Mouse (Mus musculus): Measurements from ENCODE around the gene Naa35. TPM values are rescaled to one million over a fixed set of nuclear protein-coding genes. Genes with fewer than 3 reads are reported as not detected.
"Not testable (repeated sequence)": the region's sequence is repeated elsewhere in the genome, so short reads cannot be mapped to it uniquely, and the experiment has no call there.

The Naa35 gene
- polyA plus RNA-seq, 1 experiment from 2014 or later: 128 TPM

DNA sequence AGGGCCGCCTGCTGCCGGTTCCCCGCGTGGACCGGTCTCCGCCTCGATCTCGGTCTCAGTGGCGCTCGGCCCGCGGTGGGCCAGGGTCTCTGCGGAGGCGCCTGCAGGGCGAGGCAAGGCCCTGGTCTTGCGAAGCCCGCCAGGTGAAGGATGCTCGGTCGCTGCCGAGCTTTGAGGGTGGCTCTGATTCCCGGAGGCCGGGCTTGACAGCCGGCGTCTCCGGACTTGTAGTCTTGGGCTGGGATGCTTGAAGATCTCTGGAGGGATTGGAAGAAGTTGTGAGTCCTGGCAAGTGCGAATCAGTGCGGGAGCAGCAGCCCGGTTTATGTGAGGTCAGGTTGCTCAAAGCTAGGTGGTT, 568 bp downstream of the Naa35 start:
- H3K36me3 ChIP-seq: peaks cover 33% of the 10 kb centered on the region
- WGBS: under 1% methylated on average over 28 of the region's 28 CpGs
- no peak; the same call in 1 of the 2 replicates for ATAC-seq (ENCODE audit: low FRiP score, low read depth)
- H3K27me3 ChIP-seq (replicated peaks): no peaks in the 10 kb centered on the region
- peak overlapping the region; percentile 92 for H3K9ac ChIP-seq
- peak overlapping the region; percentile 90 for H3K4me3 ChIP-seq
- H3K4me2 ChIP-seq (replicated peaks): peak overlapping the region; percentile 93
- no peaks in the 10 kb centered on the region for H3K9me3 ChIP-seq
- peaks cover 30% of the 10 kb centered on the region for H3K4me1 ChIP-seq
- peak overlapping the region; percentile 26; the same call in 1 of the 2 replicates for H3K27ac ChIP-seq

DNA sequence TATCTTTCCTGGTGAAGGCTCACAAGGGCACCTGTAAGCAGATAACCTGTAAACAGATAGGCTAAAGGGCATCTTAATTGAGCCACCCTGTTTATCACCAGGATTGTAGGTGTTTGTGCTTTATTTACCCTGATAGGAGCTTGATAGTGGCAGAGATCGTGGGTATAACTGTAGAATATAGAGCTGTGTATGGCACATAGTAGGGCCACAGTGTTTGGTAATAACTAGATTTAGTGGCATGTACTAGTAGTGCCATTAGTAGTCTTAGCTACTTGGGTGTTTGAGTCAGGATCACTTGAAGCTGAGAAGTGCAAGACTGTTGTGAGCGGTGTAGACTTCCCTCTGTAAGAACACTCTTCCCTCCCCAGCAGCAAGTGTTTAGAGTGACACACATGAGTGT, 2.1 kb downstream of the Naa35 start:
- Histone ChIP-seq H3K9ac (no peak overlapping the region), H3K27me3 (replicated peaks) (no peaks in the 10 kb centered on the region), H3K4me3 (no peak overlapping the region), H3K27ac (no peak overlapping the region), H3K4me1 (peaks cover 30% of the 10 kb centered on the region), H3K36me3 (peaks cover 47% of the 10 kb centered on the region), H3K4me2 (replicated peaks) (peak overlapping the region; percentile 93), H3K9me3 (no peaks in the 10 kb centered on the region)
- WGBS: 97% methylated on average over 2 of the region's 2 CpGs
- ATAC-seq (ENCODE audit: low FRiP score, low read depth): no peak

DNA sequence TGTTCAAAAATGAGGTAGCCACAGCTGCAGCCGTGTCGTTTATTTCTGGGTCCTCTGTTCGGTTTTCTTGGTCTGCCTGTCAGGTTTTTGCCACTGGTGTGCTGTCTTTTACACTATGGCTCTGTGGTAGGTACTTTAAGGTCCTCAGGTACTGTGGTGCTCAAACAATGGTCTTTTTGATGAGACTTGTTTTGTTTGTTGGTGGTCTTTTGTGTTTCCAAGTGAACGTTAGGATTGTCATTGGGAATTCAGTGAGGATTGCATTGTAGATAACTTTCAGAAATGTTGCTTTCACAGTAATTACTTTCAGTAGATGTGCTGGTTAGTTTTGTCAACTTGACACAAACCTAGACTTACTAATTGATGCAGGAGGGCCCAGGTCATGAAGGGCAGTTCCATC, 4.6 kb downstream of the Naa35 start:
- no peak overlapping the region for H3K4me3 ChIP-seq
- peaks cover 25% of the 10 kb centered on the region for H3K4me1 ChIP-seq
- H3K9ac ChIP-seq: no peak overlapping the region
- H3K27me3 ChIP-seq (replicated peaks): no peaks in the 10 kb centered on the region
- WGBS: 87% methylated on average over 4 of the region's 4 CpGs
- no peak for ATAC-seq (ENCODE audit: low FRiP score, low read depth)
- H3K9me3 ChIP-seq: no peaks in the 10 kb centered on the region
- H3K27ac ChIP-seq: no peak overlapping the region
- H3K4me2 ChIP-seq (replicated peaks): no peak overlapping the region
- H3K36me3 ChIP-seq: peaks cover 69% of the 10 kb centered on the region

DNA sequence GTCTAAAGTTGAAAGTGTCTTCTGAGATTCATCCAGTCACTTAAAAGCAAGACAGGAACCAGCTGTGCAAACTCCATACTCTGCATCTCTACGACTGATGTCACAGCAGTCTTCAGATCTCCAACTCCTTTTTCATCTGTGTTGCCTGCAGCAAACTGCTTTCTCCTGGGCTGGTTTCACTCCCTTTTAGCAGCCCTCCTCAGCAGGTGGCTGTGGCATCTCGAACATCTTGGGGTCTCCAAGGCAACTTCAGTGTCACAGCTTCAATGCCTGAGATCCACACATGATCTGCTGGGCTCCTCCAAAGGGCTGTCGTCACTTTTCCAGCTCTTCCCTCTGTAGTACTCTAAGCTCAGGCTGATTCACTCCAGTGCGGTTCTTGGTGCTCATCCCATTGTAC, 5.6 kb downstream of the Naa35 start:
- Histone ChIP-seq H3K4me2 (replicated peaks) (no peak overlapping the region), H3K36me3 (peaks cover 73% of the 10 kb centered on the region), H3K27ac (no peak overlapping the region), H3K9ac (no peak overlapping the region), H3K4me1 (peaks cover 24% of the 10 kb centered on the region), H3K9me3 (no peaks in the 10 kb centered on the region), H3K4me3 (no peak overlapping the region), H3K27me3 (replicated peaks) (no peaks in the 10 kb centered on the region)
- ATAC-seq (ENCODE audit: low FRiP score, low read depth): no peak
- 89% methylated on average over 4 of the region's 4 CpGs for WGBS

DNA sequence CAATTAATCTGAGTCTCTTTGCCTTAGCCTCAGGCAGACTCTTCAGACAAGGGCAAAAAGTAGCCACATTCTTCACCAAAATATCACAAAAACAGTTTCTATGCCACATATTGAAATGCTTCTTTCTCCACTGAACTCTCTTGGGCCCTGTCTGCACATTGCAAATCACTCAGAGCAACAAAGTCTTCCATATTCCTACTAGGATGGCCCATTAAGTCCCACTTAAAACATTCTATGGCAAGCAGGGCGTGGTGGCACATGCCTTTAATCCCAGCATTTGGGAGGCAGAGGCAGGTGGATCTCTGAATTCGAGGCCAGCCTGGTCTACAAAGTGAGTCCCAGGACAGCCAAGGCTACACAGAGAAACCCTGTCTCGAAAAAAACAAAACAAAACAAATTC, 7.0 kb downstream of the Naa35 start:
- H3K4me1 ChIP-seq: peaks cover 11% of the 10 kb centered on the region
- H3K36me3 ChIP-seq: peaks cover 82% of the 10 kb centered on the region
- H3K4me2 ChIP-seq (replicated peaks); H3K9ac ChIP-seq; H3K9me3 ChIP-seq; H3K27me3 ChIP-seq (replicated peaks); H3K4me3 ChIP-seq; H3K27ac ChIP-seq; ATAC-seq (ENCODE audit: low FRiP score, low read depth): not testable (repeated sequence)
- 97% methylated on average over 3 of the region's 3 CpGs for WGBS

DNA sequence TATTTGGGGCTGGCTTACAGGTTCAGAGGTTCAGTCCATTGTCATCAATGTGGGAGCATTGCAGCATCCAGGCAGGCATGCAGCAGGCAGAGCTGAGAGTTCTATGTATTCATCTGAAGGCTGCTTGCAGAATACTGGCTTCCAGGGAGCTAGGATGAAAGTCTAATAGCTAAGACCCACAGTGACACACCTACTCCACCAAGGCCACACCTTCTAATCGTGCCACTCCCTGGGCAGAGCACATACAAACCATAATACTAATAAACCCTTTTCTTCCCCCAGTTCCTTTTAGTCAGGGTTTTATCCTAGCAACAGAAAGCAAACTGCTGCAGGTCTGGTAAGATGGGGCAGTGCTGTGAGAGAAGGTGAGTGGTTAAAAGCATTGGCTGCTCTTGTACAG, 7.6 kb downstream of the Naa35 start:
- no peak overlapping the region for H3K4me2 ChIP-seq (replicated peaks)
- H3K36me3 ChIP-seq: peaks cover 77% of the 10 kb centered on the region

DNA sequence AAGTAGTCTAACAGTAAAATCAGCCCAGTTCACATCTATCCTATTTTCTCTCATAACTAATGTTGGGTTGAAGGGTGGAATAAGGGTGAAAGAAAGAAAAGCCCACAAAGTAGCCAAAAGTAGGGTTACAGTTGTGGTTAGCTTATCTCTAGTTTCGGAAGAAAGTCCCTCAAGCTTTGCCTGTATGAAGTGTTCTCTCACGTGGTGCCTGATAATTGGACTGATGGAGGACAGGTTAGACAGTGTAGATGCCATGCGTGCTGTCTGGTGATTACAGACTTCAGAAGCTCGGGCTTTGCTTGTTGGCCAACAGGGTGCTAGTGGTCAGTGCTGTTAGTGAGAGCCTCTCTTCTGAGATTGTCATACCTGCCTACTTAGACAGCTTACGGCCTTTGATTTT, 18.0 kb downstream of the Naa35 start:
- no peak overlapping the region for H3K4me2 ChIP-seq (replicated peaks)
- no peak for ATAC-seq (ENCODE audit: low FRiP score, low read depth)
- H3K9ac ChIP-seq: no peak overlapping the region
- H3K36me3 ChIP-seq: peaks cover 74% of the 10 kb centered on the region
- no peak overlapping the region for H3K27ac ChIP-seq
- no peaks in the 10 kb centered on the region for H3K4me1 ChIP-seq
- no peak overlapping the region for H3K4me3 ChIP-seq
- WGBS: 93% methylated on average over 5 of the region's 5 CpGs
- H3K27me3 ChIP-seq (replicated peaks): no peaks in the 10 kb centered on the region
- H3K9me3 ChIP-seq: no peaks in the 10 kb centered on the region

More for the DNA sequence above, 7.6 kb downstream of the Naa35 start:
- Histone ChIP-seq H3K27ac (no peak overlapping the region), H3K27me3 (replicated peaks) (no peaks in the 10 kb centered on the region), H3K9me3 (no peaks in the 10 kb centered on the region), H3K4me3 (no peak overlapping the region), H3K9ac (no peak overlapping the region), H3K4me1 (peaks cover 6% of the 10 kb centered on the region)
- no peak for ATAC-seq (ENCODE audit: low FRiP score, low read depth)
- WGBS: 93% methylated on average over 1 of the region's 1 CpGs

DNA sequence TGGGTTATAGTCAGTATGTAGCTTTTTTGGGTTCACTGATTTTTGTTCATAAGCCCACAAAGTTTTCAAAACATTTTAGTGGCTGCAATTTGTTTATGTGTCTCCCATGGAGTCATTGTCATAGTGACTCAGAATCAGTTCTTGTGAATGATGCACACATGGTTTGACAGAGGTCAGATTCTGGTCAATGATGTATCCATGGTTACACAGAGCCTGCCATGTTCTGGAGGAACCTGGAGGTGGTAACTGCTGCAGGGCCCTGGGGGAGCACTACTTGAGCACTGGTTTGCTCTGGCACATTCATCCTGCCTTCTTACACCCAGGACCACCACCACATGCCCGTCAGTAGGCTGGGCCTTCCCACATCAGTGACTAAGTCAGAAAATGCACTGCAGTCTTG, 19.5 kb downstream of the Naa35 start:
- no peak overlapping the region for H3K27ac ChIP-seq
- H3K9me3 ChIP-seq: no peaks in the 10 kb centered on the region
- WGBS: 60% methylated on average over 1 of the region's 1 CpGs
- ATAC-seq (ENCODE audit: low FRiP score, low read depth): no peak
- no peaks in the 10 kb centered on the region for H3K4me1 ChIP-seq
- no peak overlapping the region for H3K4me3 ChIP-seq
- peaks cover 83% of the 10 kb centered on the region for H3K36me3 ChIP-seq
- no peak overlapping the region for H3K4me2 ChIP-seq (replicated peaks)
- H3K27me3 ChIP-seq (replicated peaks): no peaks in the 10 kb centered on the region
- no peak overlapping the region for H3K9ac ChIP-seq

DNA sequence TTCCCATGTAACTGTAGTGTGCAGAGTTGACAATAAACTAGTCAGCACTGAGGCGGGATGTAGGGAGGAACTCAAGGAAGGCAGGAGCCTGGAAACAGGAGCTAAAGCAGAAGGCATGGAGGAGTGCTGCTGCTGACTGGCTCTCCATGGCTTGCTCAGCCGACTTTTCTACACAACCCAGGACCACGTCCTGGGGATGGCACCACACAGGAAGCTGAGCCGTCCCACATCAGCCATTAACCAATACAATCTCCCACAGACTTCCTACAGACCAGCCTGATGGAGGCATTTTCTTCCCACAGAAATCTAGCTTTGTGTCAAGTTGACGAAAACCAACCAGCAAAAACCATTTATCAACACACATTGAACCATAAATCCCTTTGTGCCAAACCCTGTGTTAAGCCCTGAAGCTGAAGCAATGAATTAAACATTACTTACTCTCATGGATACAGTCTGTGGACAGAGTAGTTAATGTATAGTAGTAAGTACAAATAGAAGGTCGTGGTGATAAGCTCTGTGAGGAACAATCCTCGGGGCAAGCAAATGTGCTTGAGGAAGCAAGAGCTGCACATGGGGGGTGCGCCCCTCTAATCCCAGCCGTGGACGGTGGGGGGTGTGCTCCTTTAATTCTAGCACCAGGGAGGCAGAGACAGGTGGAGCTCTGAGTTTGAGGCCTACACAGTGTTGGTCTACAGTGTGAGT, 20.3 kb downstream of the Naa35 start:
- 83% methylated on average over 10 of the region's 10 CpGs for WGBS
- H3K4me1 ChIP-seq: no peaks in the 10 kb centered on the region
- H3K27ac ChIP-seq: no peak overlapping the region
- H3K4me3 ChIP-seq: no peak overlapping the region
- no peak overlapping the region for H3K4me2 ChIP-seq (replicated peaks)
- H3K27me3 ChIP-seq (replicated peaks): no peaks in the 10 kb centered on the region
- no peaks in the 10 kb centered on the region for H3K9me3 ChIP-seq
- peaks cover 84% of the 10 kb centered on the region for H3K36me3 ChIP-seq
- H3K9ac ChIP-seq: no peak overlapping the region
- no peak for ATAC-seq (ENCODE audit: low FRiP score, low read depth)

DNA sequence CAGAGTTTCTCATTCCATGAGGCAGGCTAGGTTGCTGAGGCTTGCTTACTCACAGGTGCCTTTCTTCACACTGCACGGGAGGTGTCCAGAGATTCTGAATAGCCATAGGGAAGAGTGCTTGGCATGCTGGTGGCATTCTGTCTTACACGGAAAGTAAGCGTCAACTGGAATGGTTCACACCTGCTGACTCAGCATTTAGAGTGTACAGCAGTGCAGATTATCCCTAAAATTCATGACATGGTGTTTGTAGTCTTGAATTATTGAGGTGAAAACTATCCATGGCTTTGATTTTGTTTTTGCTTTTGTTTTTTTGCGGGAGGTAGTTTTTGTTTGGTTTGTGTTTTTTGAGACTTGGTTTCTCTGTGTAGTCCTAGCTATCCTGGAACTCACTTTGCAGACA, 24.8 kb downstream of the Naa35 start:
- 92% methylated on average over 4 of the region's 4 CpGs for WGBS
- Histone ChIP-seq H3K27me3 (replicated peaks) (no peaks in the 10 kb centered on the region), H3K4me3 (no peak overlapping the region), H3K4me2 (replicated peaks) (no peak overlapping the region), H3K27ac (no peak overlapping the region), H3K9ac (no peak overlapping the region), H3K36me3 (peaks cover 76% of the 10 kb centered on the region), H3K4me1 (no peaks in the 10 kb centered on the region), H3K9me3 (no peaks in the 10 kb centered on the region)
- ATAC-seq (ENCODE audit: low FRiP score, low read depth): no peak

DNA sequence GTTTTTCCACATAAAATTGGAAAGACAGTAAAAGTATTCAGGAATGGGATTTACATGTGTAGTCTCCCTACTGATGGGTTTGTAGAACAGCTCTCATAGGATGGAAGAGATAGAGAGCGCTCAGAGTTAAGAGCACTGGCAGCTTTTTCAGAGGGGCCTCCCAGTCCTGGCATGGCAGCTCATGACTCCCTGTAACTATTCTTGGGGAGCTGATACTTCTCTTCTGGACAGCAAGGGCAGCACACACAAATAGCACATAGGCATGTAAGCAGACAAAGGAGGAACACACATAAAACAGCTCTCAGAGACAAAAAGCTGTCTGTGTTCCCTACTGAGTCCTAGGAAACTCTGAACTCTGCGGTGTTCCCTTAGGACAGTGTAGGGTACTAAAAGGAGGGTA, 25.4 kb downstream of the Naa35 start:
- no peak overlapping the region for H3K4me3 ChIP-seq
- no peaks in the 10 kb centered on the region for H3K9me3 ChIP-seq
- no peaks in the 10 kb centered on the region for H3K4me1 ChIP-seq
- 91% methylated on average over 2 of the region's 2 CpGs for WGBS
- no peak overlapping the region for H3K9ac ChIP-seq
- H3K27me3 ChIP-seq (replicated peaks): no peaks in the 10 kb centered on the region
- no peak overlapping the region for H3K27ac ChIP-seq
- no peak overlapping the region for H3K4me2 ChIP-seq (replicated peaks)
- ATAC-seq (ENCODE audit: low FRiP score, low read depth): no peak
- H3K36me3 ChIP-seq: peaks cover 76% of the 10 kb centered on the region

DNA sequence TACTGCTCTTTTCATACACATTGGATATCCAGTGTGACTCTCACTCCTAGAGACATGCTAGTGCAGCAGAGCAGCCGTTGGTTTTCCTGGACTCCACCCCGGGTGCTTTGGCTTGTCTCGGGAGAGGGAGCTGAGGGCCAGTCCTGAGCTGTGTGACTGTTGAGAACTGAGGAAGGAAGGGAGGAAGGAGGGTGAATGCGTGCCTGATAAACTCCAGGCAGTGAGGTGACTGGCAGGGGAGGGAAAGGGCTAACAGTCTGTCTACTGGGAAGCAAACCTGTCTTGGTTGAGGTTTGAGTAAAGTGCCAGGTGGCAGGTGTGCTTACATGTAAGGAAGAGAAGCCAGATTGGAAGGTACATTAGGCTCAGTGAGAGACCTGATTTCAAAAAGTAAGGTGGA, 28.8 kb downstream of the Naa35 start:
- H3K27ac ChIP-seq: no peak overlapping the region
- WGBS: 86% methylated on average over 4 of the region's 4 CpGs
- no peaks in the 10 kb centered on the region for H3K4me1 ChIP-seq
- ATAC-seq (ENCODE audit: low FRiP score, low read depth): no peak
- peaks cover 67% of the 10 kb centered on the region for H3K36me3 ChIP-seq
- no peak overlapping the region for H3K4me3 ChIP-seq
- H3K9me3 ChIP-seq: no peaks in the 10 kb centered on the region
- H3K9ac ChIP-seq: no peak overlapping the region
- H3K4me2 ChIP-seq (replicated peaks): no peak overlapping the region
- H3K27me3 ChIP-seq (replicated peaks): no peaks in the 10 kb centered on the region

DNA sequence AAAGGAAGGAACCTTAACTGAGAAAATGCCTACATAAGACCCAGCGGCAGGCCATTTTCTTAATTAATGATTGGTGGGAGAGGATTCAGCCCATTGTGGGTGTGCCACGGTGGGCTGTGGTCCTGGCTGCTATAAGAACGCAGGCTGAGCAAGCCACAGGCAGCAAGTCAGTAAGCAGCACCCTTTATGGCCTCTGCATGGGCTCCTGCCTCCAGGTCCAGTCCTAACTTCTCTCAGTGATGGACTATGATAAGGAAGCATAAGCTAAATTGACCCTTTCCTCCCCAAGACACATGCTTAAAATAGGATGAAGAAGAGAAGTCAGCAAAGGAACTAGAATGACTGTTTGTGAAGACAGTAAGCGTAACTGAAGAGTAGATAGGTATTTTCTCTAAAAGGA, 30.1 kb downstream of the Naa35 start:
- whole genome bisulfite sequencing: 69% methylated on average over 4 of the region's 4 CpGs
- Histone ChIP-seq H3K4me1 (no peaks in the 10 kb centered on the region), H3K4me2 (replicated peaks) (no peak overlapping the region), H3K27me3 (replicated peaks) (no peaks in the 10 kb centered on the region), H3K9ac (no peak overlapping the region), H3K4me3 (no peak overlapping the region), H3K36me3 (peaks cover 64% of the 10 kb centered on the region), H3K9me3 (no peaks in the 10 kb centered on the region), H3K27ac (no peak overlapping the region)
- ATAC-seq (ENCODE audit: low FRiP score, low read depth): no peak
